Mouse (Mus musculus) olfactory bulb, adult 2 months (tissue): ENCODE results near the gene Slc16a2. TPM values are rescaled to one million over a fixed set of nuclear protein-coding genes. Genes with fewer than 3 reads are reported as not detected.
"Not testable (repeated sequence)": the region's sequence is repeated elsewhere in the genome, so short reads cannot be mapped to it uniquely, and the experiment has no call there.

Experiments
- H3K27ac ChIP-seq: fragments of 200-500 bp; 2 replicates; pipeline ENCODE4 v1.5.1; 2012; ENCODE audit warnings: low read depth, low read length; ENCODE audit not compliant: insufficient read depth
- H3K4me1 ChIP-seq: fragments of 200-500 bp; 2 replicates; pipeline ENCODE4 v1.6.1; 2012; ENCODE audit warnings: low read length; ENCODE audit not compliant: control insufficient read depth, insufficient read depth
- H3K4me3 ChIP-seq: fragments of 200-500 bp; 2 replicates; pipeline ENCODE4 v1.5.1; 2012; ENCODE audit warnings: mild to moderate bottlenecking, low read depth, low read length, moderate library complexity; ENCODE audit not compliant: insufficient read depth
- CTCF ChIP-seq: fragments of 200-500 bp; IDR thresholded peaks from 2 replicates; pipeline ENCODE4 v1.5.1; 2012; ENCODE audit warnings: low read depth, mild to moderate bottlenecking, low read length, moderate library complexity; ENCODE audit not compliant: insufficient read depth
- POLR2A ChIP-seq: fragments of 200-500 bp; IDR thresholded peaks from 2 replicates; pipeline ENCODE4 v1.6.1; 2012; ENCODE audit warnings: mild to moderate bottlenecking, low read depth, low read length, moderate library complexity; ENCODE audit not compliant: insufficient read depth
- WGBS: fragments of 180-500 bp; shearing (Covaris S2); methylation state at CpG from one replicate; pipeline ENCODE4 v1.1.7; 2018; 5-methylcytosine and 5-hydroxymethylcytosine counted together
- polyA plus RNA-seq: library from polyadenylated mRNA; stranded (reverse); fragments of >200 nt; gene quantifications from 2 replicates; pipeline ENCODE4 v1.2.4, GENCODE M21; 2012; ENCODE audit warnings: low replicate concordance; ENCODE audit not compliant: missing spikeins, insufficient read depth, insufficient read length

The Slc16a2 gene
- polyA plus RNA-seq, 1 experiment: not detected

GRCm38 (mm10) chrX:103692916-103693315, 128.9 kb downstream of the Slc16a2 start:
- no peak overlapping the region for H3K27ac ChIP-seq
- TF ChIP-seq CTCF (no peak), POLR2A (no peak)
- 0 out of 2 replicates have a peak, but pooled peaks cover 7% of the 10 kb centered on the region for H3K4me1 ChIP-seq
- H3K4me3 ChIP-seq: no peak overlapping the region
- 93% methylated on average over 5 of the region's 5 CpGs for WGBS

GRCm38 (mm10) chrX:103688551-103688950, 133.2 kb downstream of the Slc16a2 start:
- H3K4me1 ChIP-seq: no peaks in the 10 kb centered on the region
- no peak overlapping the region for H3K27ac ChIP-seq
- no peak for TF ChIP-seq POLR2A
- WGBS: 85% methylated on average over 2 of the region's 2 CpGs
- no peak overlapping the region for H3K4me3 ChIP-seq

GRCm38 (mm10) chrX:103674674-103675073, 147.1 kb downstream of the Slc16a2 start:
- no peak overlapping the region for H3K4me3 ChIP-seq
- H3K4me1 ChIP-seq: no peaks in the 10 kb centered on the region
- no peak overlapping the region for H3K27ac ChIP-seq
- 31% methylated on average over 2 of the region's 2 CpGs for WGBS
- TF ChIP-seq POLR2A (no peak), CTCF (no peak)

GRCm38 (mm10) chrX:103673761-103674160, 148.0 kb downstream of the Slc16a2 start:
- no peak overlapping the region for H3K27ac ChIP-seq
- 90% methylated on average over 3 of the region's 3 CpGs for WGBS
- no peak overlapping the region for H3K4me3 ChIP-seq
- H3K4me1 ChIP-seq: no peaks in the 10 kb centered on the region
- TF ChIP-seq POLR2A (no peak), CTCF (no peak)

GRCm38 (mm10) chrX:103670245-103670644, 151.5 kb downstream of the Slc16a2 start:
- Histone ChIP-seq H3K4me3 (no peak overlapping the region), H3K4me1 (no peaks in the 10 kb centered on the region), H3K27ac (no peak overlapping the region)
- TF ChIP-seq POLR2A (no peak), CTCF (no peak)

- H3K4me3 ChIP-seq: not testable (repeated sequence)
- WGBS: 85% methylated on average over 10 of the region's 10 CpGs
Observed at GRCm38 (mm10) chrX:103664445-103664844, 157.3 kb downstream of the Slc16a2 start.

GRCm38 (mm10) chrX:103658985-103659384, 162.8 kb downstream of the Slc16a2 start:
- TF ChIP-seq POLR2A (no peak), CTCF (no peak)
- no peaks in the 10 kb centered on the region for H3K4me1 ChIP-seq
- WGBS: 45% methylated on average over 4 of the region's 4 CpGs
- H3K27ac ChIP-seq: no peak overlapping the region
- no peak overlapping the region for H3K4me3 ChIP-seq

More at GRCm38 (mm10) chrX:103664445-103664844, 157.3 kb downstream of the Slc16a2 start:
- H3K27ac ChIP-seq, H3K4me1 ChIP-seq: not testable (repeated sequence)

GRCm38 (mm10) chrX:103653021-103653420, 168.8 kb downstream of the Slc16a2 start:
- Histone ChIP-seq H3K27ac (no peak overlapping the region), H3K4me1 (no peaks in the 10 kb centered on the region), H3K4me3 (no peak overlapping the region)
- TF ChIP-seq CTCF (no peak), POLR2A (no peak)
- 53% methylated on average over 2 of the region's 2 CpGs for WGBS

- Histone ChIP-seq H3K4me3 (no peak overlapping the region), H3K27ac (no peak overlapping the region), H3K4me1 (no peaks in the 10 kb centered on the region)
- WGBS: 68% methylated on average over 1 of the region's 1 CpGs
- TF ChIP-seq CTCF: no peak
- no peak for TF ChIP-seq POLR2A
Observed at GRCm38 (mm10) chrX:103652048-103652447, 169.7 kb downstream of the Slc16a2 start.

Other genes starting within 250 kb of the Slc16a2 start
- gene Zcchc13, start 191.4 kb downstream of the Slc16a2 start, polyA plus RNA-seq: not detected in 2 replicates
- not detected in 2 replicates for gene Rlim, start 159.3 kb upstream of the Slc16a2 start, polyA plus RNA-seq